Mouse (Mus musculus) cerebellum, postnatal 14 days (tissue): Measurements from ENCODE around the gene Smug1.

Source experiments
- DNase-seq, 2 experiments: peaks; one replicate each; pipeline ENCODE4 v3.0.0; 2021; ENCODE audit warnings: mixed read lengths in 2 of 2

Gene Smug1

GRCm38 (mm10) chr15:103144176-103144575 is 22.7 kb downstream of the Smug1 start:
- no peak for DNase-seq

GRCm38 (mm10) chr15:103135431-103135947 is 31.4 kb downstream of the Smug1 start:
- no peak for DNase-seq

GRCm38 (mm10) chr15:103134277-103135086 is 32.4 kb downstream of the Smug1 start:
- DNase-seq, result no peak

GRCm38 (mm10) chr15:103133761-103134160 is 33.1 kb downstream of the Smug1 start:
- peak in 1 of 2 experiments; percentile 43 for DNase-seq

- peak; percentile 33 to 50 for DNase-seq
Measured at GRCm38 (mm10) chr15:103130729-103131128, 36.2 kb downstream of the Smug1 start.

GRCm38 (mm10) chr15:103129289-103129688 is 37.6 kb downstream of the Smug1 start:
- peak in 1 of 2 experiments; percentile 5 for DNase-seq

GRCm38 (mm10) chr15:103128056-103128833 is 38.6 kb downstream of the Smug1 start:
- no peak for DNase-seq

- no peak for DNase-seq
Measured at GRCm38 (mm10) chr15:103125982-103126381, 40.9 kb downstream of the Smug1 start.

GRCm38 (mm10) chr15:103124254-103124653 is 42.6 kb downstream of the Smug1 start:
- no peak for DNase-seq

- no peak for DNase-seq
Measured at GRCm38 (mm10) chr15:103123343-103123742, 43.5 kb downstream of the Smug1 start.

- DNase-seq, result no peak
Measured at GRCm38 (mm10) chr15:103122372-103122771, 44.5 kb downstream of the Smug1 start.

GRCm38 (mm10) chr15:103121416-103121815 is 45.5 kb downstream of the Smug1 start:
- peak; percentile 34 to 60 for DNase-seq

- no peak for DNase-seq
Measured at GRCm38 (mm10) chr15:103120594-103120993, 46.3 kb downstream of the Smug1 start.

- no peak for DNase-seq
Measured at GRCm38 (mm10) chr15:103115726-103116125, 51.2 kb downstream of the Smug1 start.

- no peak for DNase-seq
Measured at GRCm38 (mm10) chr15:103115256-103115655, 51.6 kb downstream of the Smug1 start.

- no peak for DNase-seq
Measured at GRCm38 (mm10) chr15:103113077-103113476, 53.8 kb downstream of the Smug1 start.

- DNase-seq, result no peak
Measured at GRCm38 (mm10) chr15:103112309-103112708, 54.6 kb downstream of the Smug1 start.

GRCm38 (mm10) chr15:103109940-103110339 is 57.0 kb downstream of the Smug1 start:
- no peak for DNase-seq

- DNase-seq, result no peak
Measured at GRCm38 (mm10) chr15:103108066-103108676, 58.7 kb downstream of the Smug1 start.

- DNase-seq, result no peak
Measured at GRCm38 (mm10) chr15:103106201-103106600, 60.7 kb downstream of the Smug1 start.
